Mouse (Mus musculus): ENCODE data around the gene Dusp6. TPM values are rescaled to one million over a fixed set of nuclear protein-coding genes. Genes with fewer than 3 reads are reported as not detected.

The Dusp6 gene
- polyA plus RNA-seq, 1 experiment from 2014 or later = 15.4 TPM

- Histone ChIP-seq H3K4me2 (ENCODE audit: low read depth, low read length) (peak overlapping the region; percentile 62), H3K9me3 (ENCODE audit: low read length) (no peaks in the 10 kb centered on the region), H3K4me1 (ENCODE audit: insufficient read depth) (peaks cover 6% of the 10 kb centered on the region; the same call in 1 of the 2 replicates), H3K27ac (ENCODE audit: low read depth) (no peak overlapping the region; the same call in 1 of the 2 replicates), H3K9ac (replicated peaks) (0 out of 2 replicates have a peak overlapping the region, but pooled peaks have one; percentile 21), H3K27me3 (ENCODE audit: insufficient read depth, low read length) (no peaks in the 10 kb centered on the region), H3K36me3 (replicated peaks; ENCODE audit: insufficient read depth, low read length) (no peaks in the 10 kb centered on the region), H3K4me3 (ENCODE audit: low read depth, low read length) (peak overlapping the region; percentile 37)
- ATAC-seq = no peak
- TF ChIP-seq EP300 (IDR thresholded peaks at IDR 0.05; ENCODE audit: low read depth) = no peak
- TF ChIP-seq CTCF (IDR thresholded peaks at IDR 0.05; ENCODE audit: low read depth) = no peak
- no peak for DNase-seq
- 17% methylated on average over 17 of the region's 17 CpGs for WGBS (ENCODE audit: insufficient replicate concordance)
These were observed 23.8 kb downstream of the Dusp6 start for GRCm38 (mm10) chr10:99286787-99287186.

- Histone ChIP-seq H3K4me1 (ENCODE audit: insufficient read depth) (peaks cover 6% of the 10 kb centered on the region; the same call in 1 of the 2 replicates), H3K9ac (replicated peaks) (0 out of 2 replicates have a peak overlapping the region, but pooled peaks have one; percentile 21), H3K4me3 (ENCODE audit: low read depth, low read length) (peak overlapping the region; percentile 37)
These were observed 24.2 kb downstream of the Dusp6 start for GRCm38 (mm10) chr10:99287206-99287605.

GRCm38 (mm10) chr10:99289176-99289575 lies 26.1 kb downstream of the Dusp6 start:
- H3K9me3 ChIP-seq (ENCODE audit: low read length) = no peaks in the 10 kb centered on the region
- 75% methylated on average over 5 of the region's 5 CpGs for WGBS (ENCODE audit: insufficient replicate concordance)
- no peak overlapping the region for H3K9ac ChIP-seq (replicated peaks)
- ATAC-seq (no peak), DNase-seq (no peak)
- H3K4me3 ChIP-seq (ENCODE audit: low read depth, low read length) = no peak overlapping the region
- H3K4me2 ChIP-seq (ENCODE audit: low read depth, low read length) = no peak overlapping the region
- no peaks in the 10 kb centered on the region for H3K36me3 ChIP-seq (replicated peaks; ENCODE audit: insufficient read depth, low read length)
- no peaks in the 10 kb centered on the region for H3K27me3 ChIP-seq (ENCODE audit: insufficient read depth, low read length)
- no peak overlapping the region for H3K27ac ChIP-seq (ENCODE audit: low read depth)
- TF ChIP-seq CTCF (IDR thresholded peaks at IDR 0.05; ENCODE audit: low read depth) (no peak), EP300 (IDR thresholded peaks at IDR 0.05; ENCODE audit: low read depth) (no peak)
- peaks cover 6% of the 10 kb centered on the region; the same call in 1 of the 2 replicates for H3K4me1 ChIP-seq (ENCODE audit: insufficient read depth)

More at GRCm38 (mm10) chr10:99287206-99287605, 24.2 kb downstream of the Dusp6 start:
- no peak for DNase-seq
- no peak for ATAC-seq
- no peaks in the 10 kb centered on the region for H3K9me3 ChIP-seq (ENCODE audit: low read length)
- H3K36me3 ChIP-seq (replicated peaks; ENCODE audit: insufficient read depth, low read length) = no peaks in the 10 kb centered on the region
- peak overlapping the region; percentile 62 for H3K4me2 ChIP-seq (ENCODE audit: low read depth, low read length)
- WGBS (ENCODE audit: insufficient replicate concordance) = 29% methylated on average over 6 of the region's 6 CpGs
- H3K27ac ChIP-seq (ENCODE audit: low read depth) = no peak overlapping the region
- TF ChIP-seq EP300 (IDR thresholded peaks at IDR 0.05; ENCODE audit: low read depth) = no peak
- no peak for TF ChIP-seq CTCF (IDR thresholded peaks at IDR 0.05; ENCODE audit: low read depth)
- no peaks in the 10 kb centered on the region for H3K27me3 ChIP-seq (ENCODE audit: insufficient read depth, low read length)

- no peak overlapping the region for H3K4me2 ChIP-seq (ENCODE audit: low read depth, low read length)
These were observed 30.1 kb downstream of the Dusp6 start for GRCm38 (mm10) chr10:99293111-99293640.

GRCm38 (mm10) chr10:99297721-99298120 lies 34.7 kb downstream of the Dusp6 start:
- no peak overlapping the region for H3K4me3 ChIP-seq (ENCODE audit: low read depth, low read length)
- H3K27ac ChIP-seq (ENCODE audit: low read depth) = no peak overlapping the region
- H3K9ac ChIP-seq (replicated peaks) = no peak overlapping the region
- H3K4me2 ChIP-seq (ENCODE audit: low read depth, low read length) = no peak overlapping the region
- no peaks in the 10 kb centered on the region for H3K9me3 ChIP-seq (ENCODE audit: low read length)
- WGBS (ENCODE audit: insufficient replicate concordance) = 69% methylated on average over 3 of the region's 3 CpGs
- no peak for DNase-seq
- H3K36me3 ChIP-seq (replicated peaks; ENCODE audit: insufficient read depth, low read length) = no peaks in the 10 kb centered on the region
- H3K4me1 ChIP-seq (ENCODE audit: insufficient read depth) = no peaks in the 10 kb centered on the region
- no peaks in the 10 kb centered on the region for H3K27me3 ChIP-seq (ENCODE audit: insufficient read depth, low read length)
- no peak for TF ChIP-seq EP300 (IDR thresholded peaks at IDR 0.05; ENCODE audit: low read depth)
- no peak for TF ChIP-seq CTCF (IDR thresholded peaks at IDR 0.05; ENCODE audit: low read depth)
- ATAC-seq = no peak

More at GRCm38 (mm10) chr10:99293111-99293640, 30.1 kb downstream of the Dusp6 start:
- TF ChIP-seq CTCF (IDR thresholded peaks at IDR 0.05; ENCODE audit: low read depth) (no peak), EP300 (IDR thresholded peaks at IDR 0.05; ENCODE audit: low read depth) (no peak)
- Histone ChIP-seq H3K4me1 (ENCODE audit: insufficient read depth) (no peaks in the 10 kb centered on the region), H3K27me3 (ENCODE audit: insufficient read depth, low read length) (no peaks in the 10 kb centered on the region), H3K4me3 (ENCODE audit: low read depth, low read length) (no peak overlapping the region), H3K36me3 (replicated peaks; ENCODE audit: insufficient read depth, low read length) (no peaks in the 10 kb centered on the region), H3K9ac (replicated peaks) (no peak overlapping the region), H3K27ac (ENCODE audit: low read depth) (no peak overlapping the region), H3K9me3 (ENCODE audit: low read length) (no peaks in the 10 kb centered on the region)
- 79% methylated on average over 3 of the region's 3 CpGs for WGBS (ENCODE audit: insufficient replicate concordance)
- ATAC-seq = no peak
- DNase-seq = no peak

- no peak overlapping the region for H3K9ac ChIP-seq (replicated peaks)
- ATAC-seq = no peak
- H3K4me3 ChIP-seq (ENCODE audit: low read depth, low read length) = no peak overlapping the region
- no peaks in the 10 kb centered on the region for H3K9me3 ChIP-seq (ENCODE audit: low read length)
- no peak for DNase-seq
- H3K4me1 ChIP-seq (ENCODE audit: insufficient read depth) = no peaks in the 10 kb centered on the region
- no peak overlapping the region for H3K4me2 ChIP-seq (ENCODE audit: low read depth, low read length)
- 55% methylated on average over 18 of the region's 18 CpGs for WGBS (ENCODE audit: insufficient replicate concordance)
- TF ChIP-seq CTCF (IDR thresholded peaks at IDR 0.05; ENCODE audit: low read depth) (no peak), EP300 (IDR thresholded peaks at IDR 0.05; ENCODE audit: low read depth) (no peak)
- H3K36me3 ChIP-seq (replicated peaks; ENCODE audit: insufficient read depth, low read length) = no peaks in the 10 kb centered on the region
- H3K27me3 ChIP-seq (ENCODE audit: insufficient read depth, low read length) = no peaks in the 10 kb centered on the region
- H3K27ac ChIP-seq (ENCODE audit: low read depth) = no peak overlapping the region
These were observed 35.6 kb downstream of the Dusp6 start for GRCm38 (mm10) chr10:99298328-99299295.
